Mouse (Mus musculus) CH12.LX (cell line): ENCODE measurements at regions not wholly inside any gene's neighbourhood (a gene's known extent, or its start where the extent isn't known, plus 50 kb on each side); places are given as distances from the start of the nearest gene placed in this dataset.
A peak's percentile ranks its signal among the peaks of the same experiment; 100 is the strongest.

Source experiments
- DNase-seq: peaks from one replicate; pipeline ENCODE4 v3.0.0-alpha.2; 2013; ENCODE audit errors: extremely low read depth
- H3K27ac ChIP-seq: 2 replicates; pipeline ENCODE4 v1.5.1; 2012; ENCODE audit warnings: low read depth, mild to moderate bottlenecking, control low read depth, moderate library complexity; ENCODE audit not compliant: insufficient read depth
- H3K27me3 ChIP-seq: replicated peaks from 2 replicates; pipeline ENCODE3; 2012; ENCODE audit warnings: inconsistent platforms
- H3K36me3 ChIP-seq, 2 experiments: replicated peaks in 1 of 2; 2 replicates each; pipeline versions ENCODE3 to v1.6.1; 2012; ENCODE audit warnings: inconsistent platforms in 1 of 2, low read length in 1 of 2, mild to moderate bottlenecking in 1 of 2, mixed read lengths in 1 of 2, moderate library complexity in 1 of 2; ENCODE audit not compliant: control insufficient read depth in 1 of 2, insufficient read depth in 1 of 2
- H3K4me1 ChIP-seq, 2 experiments: 2 replicates each; pipeline ENCODE4 v1.6.1; 2012; ENCODE audit warnings: inconsistent platforms in 1 of 2, moderate library complexity in 1 of 2; ENCODE audit not compliant: insufficient read depth in 2 of 2, control insufficient read depth in 1 of 2
- H3K4me2 ChIP-seq: 2 replicates; pipeline ENCODE4 v1.6.1; 2012; ENCODE audit warnings: low read depth, mild to moderate bottlenecking, control low read depth; ENCODE audit not compliant: poor library complexity, insufficient read depth, severe bottlenecking
- H3K4me3 ChIP-seq, 3 experiments: fragments of 150-350 bp in 1 of 3; sonication (generic) in 1 of 3; replicated peaks in 1 of 3; 2 replicates each; pipeline versions ENCODE3 to v1.5.1; 2011 to 2012; ENCODE audit warnings: low read depth in 2 of 3, low read length in 2 of 3, mild to moderate bottlenecking in 2 of 3, moderate library complexity in 2 of 3, control low read depth in 1 of 3, improper control_type of control experiment in 1 of 3, inconsistent platforms in 1 of 3, mixed read lengths in 1 of 3; ENCODE audit not compliant: poor library complexity in 1 of 3
- H3K79me2 ChIP-seq: replicated peaks from 2 replicates; pipeline ENCODE4 v1.6.1; 2012; ENCODE audit warnings: mild to moderate bottlenecking, moderate library complexity; ENCODE audit not compliant: control insufficient read depth, poor library complexity, insufficient read depth, severe bottlenecking; ENCODE audit errors: extremely low read depth
- H3K9ac ChIP-seq: 2 replicates; pipeline ENCODE4 v1.6.1; 2012; ENCODE audit warnings: low read depth, mild to moderate bottlenecking, control low read depth, moderate library complexity; ENCODE audit not compliant: insufficient read depth
- H3K9me3 ChIP-seq: replicated peaks from 2 replicates; pipeline ENCODE3; 2012; ENCODE audit warnings: low read length, inconsistent platforms, mixed read lengths
- CHD1 ChIP-seq: IDR thresholded peaks from 2 replicates; pipeline ENCODE4 v1.6.1; 2012; ENCODE audit warnings: low read depth, low read length, improper control_type of control experiment, inconsistent platforms
- CTCF ChIP-seq, 2 experiments: IDR thresholded peaks in 1 of 2; conservative IDR thresholded peaks in 1 of 2; 2 replicates each; pipeline ENCODE4 v1.5.1; 2011 to 2012; ENCODE audit warnings: low read depth in 2 of 2, low read length in 2 of 2, improper control_type of control experiment in 1 of 2, inconsistent platforms in 1 of 2, mild to moderate bottlenecking in 1 of 2, moderate library complexity in 1 of 2
- E2F4 ChIP-seq: IDR thresholded peaks from 2 replicates; pipeline ENCODE4 v1.6.1; 2011; ENCODE audit warnings: low read depth, low read length, improper control_type of control experiment; ENCODE audit not compliant: insufficient replicate concordance
- GABPA ChIP-seq: IDR thresholded peaks from 2 replicates; pipeline ENCODE4 v1.6.1; 2012; ENCODE audit warnings: low read depth, low read length, improper control_type of control experiment, inconsistent platforms; ENCODE audit not compliant: insufficient replicate concordance
- HCFC1 ChIP-seq: IDR thresholded peaks from 2 replicates; pipeline ENCODE4 v1.6.1; 2012; ENCODE audit warnings: low read depth, mild to moderate bottlenecking, inconsistent platforms, low read length, improper control_type of control experiment
- IRF4 ChIP-seq: IDR thresholded peaks from 2 replicates; pipeline ENCODE4 v1.6.1; 2014; ENCODE audit warnings: low read depth, mild to moderate bottlenecking, inconsistent platforms, low read length, improper control_type of control experiment
- JUND ChIP-seq: conservative IDR thresholded peaks from 2 replicates; pipeline ENCODE4 v1.6.1; 2011; ENCODE audit warnings: low read depth, low read length, improper control_type of control experiment
- MAFK ChIP-seq: IDR thresholded peaks from 2 replicates; pipeline ENCODE4 v1.6.1; 2011; ENCODE audit warnings: low read length, improper control_type of control experiment; ENCODE audit not compliant: insufficient replicate concordance
- MAX ChIP-seq: IDR thresholded peaks from 2 replicates; pipeline ENCODE4 v1.6.1; 2011; ENCODE audit warnings: low read length, improper control_type of control experiment
- NELFE ChIP-seq: IDR thresholded peaks from 2 replicates; pipeline ENCODE4 v1.6.1; 2011; ENCODE audit warnings: low read depth, low read length, improper control_type of control experiment
- NRF1 ChIP-seq: IDR thresholded peaks from 2 replicates; pipeline ENCODE4 v1.6.1; 2014; ENCODE audit warnings: low read depth, mild to moderate bottlenecking, inconsistent platforms, low read length, improper control_type of control experiment, moderate library complexity
- PAX5 ChIP-seq: IDR thresholded peaks from 2 replicates; pipeline ENCODE4 v1.6.1; 2012; ENCODE audit warnings: low read length, inconsistent platforms, mixed read lengths
- POLR2AphosphoS2 ChIP-seq: IDR thresholded peaks from 2 replicates; pipeline ENCODE4 v1.6.1; 2011; ENCODE audit warnings: low read depth, low read length, improper control_type of control experiment
- RCOR1 ChIP-seq: conservative IDR thresholded peaks from 2 replicates; pipeline ENCODE4 v1.6.1; 2012; ENCODE audit warnings: low read depth, mild to moderate bottlenecking, inconsistent platforms, low read length, improper control_type of control experiment
- SIN3A ChIP-seq: IDR thresholded peaks from 2 replicates; pipeline ENCODE4 v1.6.1; 2012; ENCODE audit warnings: low read length, improper control_type of control experiment, inconsistent platforms
- TCF12 ChIP-seq: IDR thresholded peaks from 2 replicates; pipeline ENCODE4 v1.6.1; 2014; ENCODE audit warnings: low read depth, mild to moderate bottlenecking, inconsistent platforms, low read length, improper control_type of control experiment
- UBTF ChIP-seq: IDR thresholded peaks from 2 replicates; pipeline ENCODE4 v1.6.1; 2012; ENCODE audit warnings: low read depth, mild to moderate bottlenecking, inconsistent platforms, low read length, improper control_type of control experiment, moderate library complexity
- ZNF384 ChIP-seq: IDR thresholded peaks from 2 replicates; pipeline ENCODE4 v1.6.1; 2012; ENCODE audit warnings: low read depth, low read length, improper control_type of control experiment, inconsistent platforms
- dilution Hi-C: fragments of 300-500 bp; cut with MboI; formaldehyde crosslinking; loops from 2 replicates; pipeline ENCODE4 v1.14.3; 2020; ENCODE audit warnings: low sequenced_read_pairs; ENCODE audit not compliant: extremely low pct_unique_long_range_greater_than_20kb, extremely low pct_ligation_motif_present
- in situ Hi-C: fragments of 300-500 bp; cut with MboI; formaldehyde crosslinking; loops from 3 replicates; pipeline ENCODE4 v1.14.3; 2019; ENCODE audit warnings: low sequenced_read_pairs, low pct_ligation_motif_present, low pct_unique_long_range_greater_than_20kb, mixed read lengths

GRCm38 (mm10) chr14:99579765-99580266 is 281.3 kb downstream of the Klf5 start:
- H3K4me3 ChIP-seq: no peak overlapping the region
- peak overlapping the region; percentile 64; the same call in 1 of the 2 replicates for H3K4me2 ChIP-seq
- no peaks in the 10 kb centered on the region for H3K9me3 ChIP-seq
- peaks cover 4 to 11% of the 10 kb centered on the region in 2 experiments for H3K4me1 ChIP-seq
- DNase-seq: no peak
- H3K27me3 ChIP-seq: no peaks in the 10 kb centered on the region
- dilution Hi-C loops: no loop called here
- H3K9ac ChIP-seq: no peak overlapping the region
- no peaks in the 10 kb centered on the region for H3K79me2 ChIP-seq
- in situ Hi-C loops: no loop called here
- TF ChIP-seq TCF12: no peak
- TF ChIP-seq GABPA: no peak
- TF ChIP-seq UBTF: no peak
- TF ChIP-seq MAFK: no peak
- TF ChIP-seq CHD1: no peak
- no peak for TF ChIP-seq POLR2AphosphoS2
- TF ChIP-seq JUND: no peak
- TF ChIP-seq CTCF (conservative IDR thresholded peaks at IDR 0.05 in 1 of 2, IDR thresholded peaks at IDR 0.05 in 1 of 2; ENCODE audit: low read depth in 2 of 2, low read length in 2 of 2): no peak
- no peak for TF ChIP-seq E2F4
- TF ChIP-seq SIN3A: no peak
- H3K27ac ChIP-seq: no peak overlapping the region
- no peaks in the 10 kb centered on the region for H3K36me3 ChIP-seq

GRCm38 (mm10) chr14:99584144-99584543 is 285.7 kb downstream of the Klf5 start:
- Histone ChIP-seq H3K9me3 (no peaks in the 10 kb centered on the region), H3K9ac (no peak overlapping the region), H3K4me1 (peaks cover 0 to 3% of the 10 kb centered on the region in 2 experiments; a peak in 2 of 4 replicates), H3K79me2 (no peaks in the 10 kb centered on the region), H3K36me3 (no peaks in the 10 kb centered on the region), H3K4me3 (no peak overlapping the region), H3K27me3 (no peaks in the 10 kb centered on the region), H3K4me2 (no peak overlapping the region), H3K27ac (no peak overlapping the region)
- DNase-seq: no peak
- dilution Hi-C loops (no loop called here), in situ Hi-C loops (no loop called here)
- no peak for TF ChIP-seq IRF4
- no peak for TF ChIP-seq MAX

DNA sequence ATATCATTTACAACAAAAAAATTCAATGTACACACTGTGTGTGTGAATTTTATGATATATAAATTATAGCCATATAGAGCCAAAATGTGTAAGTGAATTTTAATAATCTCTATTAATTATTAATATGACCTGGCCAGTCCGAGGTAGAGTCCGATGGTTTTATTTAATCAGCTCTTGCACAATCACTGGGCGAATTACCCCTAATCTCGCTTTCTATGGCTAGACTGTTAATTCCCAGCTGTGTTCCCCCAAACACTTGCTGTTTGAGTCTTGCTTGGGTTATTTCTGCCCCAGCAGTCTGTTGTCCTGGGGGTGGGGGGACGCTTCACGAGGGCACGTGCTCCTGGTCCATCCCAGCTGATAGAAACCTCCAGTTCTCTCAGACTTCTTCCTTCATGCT is 287.5 kb downstream of the Klf5 start:
- H3K9ac ChIP-seq: no peak overlapping the region
- H3K4me1 ChIP-seq: no peaks in the 10 kb centered on the region
- H3K79me2 ChIP-seq: no peaks in the 10 kb centered on the region
- H3K4me3 ChIP-seq: no peak overlapping the region
- H3K36me3 ChIP-seq: no peaks in the 10 kb centered on the region
- no peak for DNase-seq
- in situ Hi-C loops: no loop called here
- H3K27ac ChIP-seq: no peak overlapping the region
- dilution Hi-C loops: no loop called here
- H3K9me3 ChIP-seq: no peaks in the 10 kb centered on the region
- TF ChIP-seq HCFC1 (no peak), ZNF384 (no peak), E2F4 (no peak), CTCF (conservative IDR thresholded peaks at IDR 0.05 in 1 of 2, IDR thresholded peaks at IDR 0.05 in 1 of 2; ENCODE audit: low read depth in 2 of 2, low read length in 2 of 2) (no peak), SIN3A (no peak), PAX5 (no peak), TCF12 (no peak), MAFK (no peak), NRF1 (no peak), NELFE (no peak), RCOR1 (no peak)
- H3K4me2 ChIP-seq: no peak overlapping the region
- no peaks in the 10 kb centered on the region for H3K27me3 ChIP-seq
